Mouse (Mus musculus) myocyte (in vitro differentiated cells): Measurements from ENCODE around the gene Rrp1.

ENCODE experiments used
- CEBPB ChIP-seq: IDR thresholded peaks from 2 replicates; pipeline ENCODE4 v1.6.1; 2011; ENCODE audit warnings: mild to moderate bottlenecking, moderate library complexity; ENCODE audit not compliant: poor library complexity, insufficient read depth, severe bottlenecking
- MAX ChIP-seq: IDR thresholded peaks from one replicate; pipeline ENCODE4 v1.6.1; 2011; ENCODE audit warnings: low read depth, mild to moderate bottlenecking, control low read depth
- MYOG ChIP-seq, 3 experiments: IDR thresholded peaks; one replicate each; pipeline ENCODE4 v1.6.1; 2011; ENCODE audit warnings: control low read depth in 2 of 3, low read depth in 2 of 3, mild to moderate bottlenecking in 2 of 3; ENCODE audit not compliant: insufficient read length in 2 of 3, control insufficient read depth in 1 of 3, insufficient read depth in 1 of 3
- POLR2A ChIP-seq: IDR thresholded peaks from one replicate; pipeline ENCODE4 v1.6.1; 2011; ENCODE audit warnings: low read depth, mild to moderate bottlenecking, control low read depth, moderate library complexity; ENCODE audit not compliant: insufficient read length
- POLR2AphosphoS2 ChIP-seq: IDR thresholded peaks from one replicate; pipeline ENCODE4 v1.6.1; 2011; ENCODE audit warnings: low read depth, control low read depth; ENCODE audit not compliant: insufficient read length
- REST ChIP-seq: IDR thresholded peaks from one replicate; pipeline ENCODE4 v1.6.1; 2011; ENCODE audit warnings: mild to moderate bottlenecking, control low read depth, moderate library complexity; ENCODE audit not compliant: insufficient read depth, insufficient read length
- SRF ChIP-seq: IDR thresholded peaks from one replicate; pipeline ENCODE4 v1.6.1; 2011; ENCODE audit warnings: low read depth; ENCODE audit not compliant: control insufficient read depth, insufficient read length
- TCF3 ChIP-seq: IDR thresholded peaks from one replicate; pipeline ENCODE4 v1.6.1; 2011; ENCODE audit warnings: low read depth, control low read depth; ENCODE audit not compliant: insufficient read length
- USF1 ChIP-seq: IDR thresholded peaks from one replicate; pipeline ENCODE4 v1.6.1; 2011; ENCODE audit warnings: low read depth, mild to moderate bottlenecking, control low read depth, moderate library complexity

DNA sequence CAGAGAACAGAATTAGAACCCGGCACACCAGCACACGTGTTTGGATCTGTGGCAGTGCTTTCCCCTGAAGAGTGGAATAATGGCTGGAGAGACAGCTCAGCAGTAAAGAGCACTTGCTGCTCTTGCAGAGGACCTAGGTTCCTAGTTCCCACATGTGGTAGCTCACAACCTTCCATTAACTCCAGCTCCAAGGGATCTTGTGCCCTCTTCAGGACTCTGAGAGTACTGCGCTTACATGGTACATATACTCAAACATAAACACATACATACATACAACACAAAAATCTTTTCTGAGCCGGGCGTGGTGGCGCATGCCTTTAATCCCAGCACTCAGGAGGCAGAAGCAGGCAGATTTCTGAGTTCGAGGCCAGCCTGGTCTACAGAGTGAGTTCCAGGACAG lies 34.3 kb downstream of the Rrp1 start:
- TF ChIP-seq MAX, result no peak
- TF ChIP-seq POLR2A, result no peak
- no peak for TF ChIP-seq USF1
- no peak for TF ChIP-seq POLR2AphosphoS2
- TF ChIP-seq TCF3, result no peak
- no peak for TF ChIP-seq SRF
- no peak for TF ChIP-seq REST
- no peak for TF ChIP-seq MYOG (IDR thresholded peaks at IDR 0.05; ENCODE audit: control insufficient read depth in 1 of 3, insufficient read depth in 1 of 3, insufficient read length in 2 of 3, low read depth in 2 of 3)
- TF ChIP-seq CEBPB, result no peak
